Mouse (Mus musculus) stomach, postnatal 0 days (tissue): ENCODE measurements around the gene Txndc2.

Source experiments
- CTCF ChIP-seq: IDR thresholded peaks from 2 replicates; pipeline ENCODE4 v1.5.1; 2016; ENCODE audit warnings: antibody characterized with exemption, low read depth, mild to moderate bottlenecking, moderate library complexity
- EP300 ChIP-seq: optimal IDR thresholded peaks from 2 replicates; pipeline ENCODE3; 2016; ENCODE audit warnings: antibody characterized with exemption

DNA sequence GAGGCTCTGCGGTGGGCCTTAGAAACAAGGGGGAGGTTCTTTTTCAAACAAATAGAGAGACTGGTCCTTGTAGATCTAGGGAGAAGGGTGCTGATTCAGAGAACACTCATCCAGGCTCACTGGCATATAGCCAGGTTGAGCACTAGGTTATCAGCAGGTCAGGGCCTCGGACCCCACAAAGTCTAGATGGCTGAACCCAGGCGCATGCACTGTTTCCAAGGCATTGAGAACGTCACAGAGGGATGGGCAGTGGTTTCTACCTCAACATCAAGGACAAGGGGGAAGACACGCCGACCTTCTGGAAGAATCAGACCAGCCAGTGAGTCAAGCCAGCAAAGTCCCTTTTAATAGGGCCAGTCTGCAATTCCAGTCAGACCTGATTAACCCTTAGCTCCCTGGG, 5.3 kb upstream of the Txndc2 start:
- no peak for TF ChIP-seq EP300
- no peak for TF ChIP-seq CTCF
